Mouse (Mus musculus): ENCODE data around the gene Patl1.

DNA sequence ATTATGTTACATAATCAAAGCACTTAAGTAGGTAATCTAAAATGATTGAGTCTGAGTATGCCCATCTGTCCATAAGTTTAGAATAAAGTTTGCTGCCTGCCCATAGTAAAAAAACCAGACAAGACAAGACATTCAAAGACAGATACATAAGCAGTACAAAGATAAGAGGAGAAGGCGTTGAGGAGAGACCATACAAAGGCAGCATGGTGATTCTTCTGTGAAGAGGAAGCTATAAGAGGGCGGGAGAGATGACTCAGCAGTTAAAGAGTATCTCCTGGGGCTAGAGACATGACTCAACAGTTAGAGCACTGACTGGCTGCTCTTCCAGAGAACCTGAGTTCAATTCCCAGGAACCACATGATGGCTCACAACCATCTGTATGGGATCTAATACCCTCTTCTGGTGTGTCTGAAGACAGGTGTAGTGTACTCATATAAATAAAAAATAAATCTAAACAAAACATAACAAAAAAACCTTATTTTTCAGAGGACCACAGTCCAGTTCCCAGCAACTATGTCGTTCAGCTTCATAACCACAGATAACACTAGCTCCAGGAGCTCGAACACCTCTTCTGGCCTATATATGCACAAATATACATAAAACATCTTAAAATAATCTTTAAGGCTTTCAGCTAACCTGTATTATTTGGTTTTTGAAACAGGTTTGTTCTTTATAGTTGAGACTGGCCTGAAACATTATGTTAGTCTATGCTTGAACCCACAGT is 16.0 kb downstream of the Patl1 start:
- TF ChIP-seq POLR2A (IDR thresholded peaks at IDR 0.05; ENCODE audit: insufficient read depth, low read length) (no peak), EP300 (IDR thresholded peaks at IDR 0.05; ENCODE audit: insufficient read depth, low read depth, low read length) (no peak)
